Mouse (Mus musculus) forebrain, embryonic 15.5 days (tissue): ENCODE measurements around the gene Egfr. TPM values are rescaled to one million over a fixed set of nuclear protein-coding genes. Genes with fewer than 3 reads are reported as not detected.

Experiments
- ATAC-seq: fragments of 200-750 bp; cut with Nextera tagmentation; replicated peaks from 2 replicates; pipeline ENCODE4 v1.8.0; 2017; ENCODE audit warnings: mild to moderate bottlenecking, moderate TSS enrichment, moderate library complexity
- H3K27ac ChIP-seq: fragments of 300-500 bp; sonication (generic); replicated peaks from 2 replicates; pipeline ENCODE4 v1.5.1; 2015; ENCODE audit warnings: mild to moderate bottlenecking, inconsistent platforms
- H3K27me3 ChIP-seq: fragments of 300-500 bp; sonication (generic); 2 replicates; pipeline ENCODE4 v1.6.1; 2015; ENCODE audit warnings: inconsistent platforms
- H3K36me3 ChIP-seq: fragments of 300-500 bp; sonication (generic); 2 replicates; pipeline ENCODE4 v1.6.1; 2015; ENCODE audit warnings: mild to moderate bottlenecking, inconsistent platforms
- H3K4me1 ChIP-seq: fragments of 300-500 bp; sonication (generic); 2 replicates; pipeline ENCODE4 v1.6.1; 2015; ENCODE audit warnings: inconsistent platforms
- H3K4me2 ChIP-seq: fragments of 300-500 bp; sonication (generic); replicated peaks from 2 replicates; pipeline ENCODE4 v1.6.1; 2015; ENCODE audit warnings: mild to moderate bottlenecking, inconsistent platforms
- H3K4me3 ChIP-seq: fragments of 300-500 bp; sonication (generic); 2 replicates; pipeline ENCODE4 v1.5.1; 2015; ENCODE audit warnings: mild to moderate bottlenecking, inconsistent platforms
- H3K9ac ChIP-seq: fragments of 300-500 bp; sonication (generic); replicated peaks from 2 replicates; pipeline ENCODE4 v1.6.1; 2015; ENCODE audit warnings: mild to moderate bottlenecking, inconsistent platforms
- H3K9me3 ChIP-seq: fragments of 300-500 bp; sonication (generic); 2 replicates; pipeline ENCODE4 v1.6.1; 2016; ENCODE audit warnings: inconsistent platforms
- WGBS: fragments of 180-500 bp; shearing (Covaris S2); methylation state at CpG from one replicate; pipeline ENCODE4 v1.1.7; 2015; ENCODE audit warnings: mixed read lengths; 5-methylcytosine and 5-hydroxymethylcytosine counted together
- polyA plus RNA-seq: library from polyadenylated mRNA; unstranded; fragments of >200 nt; fragmentation: Nextera tagmentation; extraction: Ambion mirVana; gene quantifications from 2 replicates; pipeline ENCODE4 v1.2.1, GENCODE M21; 2015

The Egfr gene
- 2.5 and 2.9 TPM in 2 replicates for polyA plus RNA-seq

GRCm38 (mm10) chr11:16752007-16752348, at the start of gene Egfr:
Gene Egfr, plus strand, starts transcription at chr11:16752203.
- H3K36me3 ChIP-seq: no peaks in the 10 kb centered on the region
- H3K27me3 ChIP-seq: peaks cover 42% of the 10 kb centered on the region
- WGBS: under 1% methylated on average over 21 of the region's 21 CpGs
- peak within 1 kb of the TSS; percentile 45 for H3K9ac ChIP-seq
- H3K9me3 ChIP-seq: no peaks in the 10 kb centered on the region
- H3K4me2 ChIP-seq: peak within 1 kb of the TSS; percentile 99
- no peak within 1 kb of the TSS for H3K27ac ChIP-seq
- peaks cover 19% of the 10 kb centered on the region for H3K4me1 ChIP-seq
- peak; percentile 93 for ATAC-seq
- H3K4me3 ChIP-seq: peak within 1 kb of the TSS; percentile 59

- H3K27me3 ChIP-seq: no peaks in the 10 kb centered on the region
- H3K9ac ChIP-seq: no peak overlapping the region
- H3K9me3 ChIP-seq: no peaks in the 10 kb centered on the region
- H3K36me3 ChIP-seq: no peaks in the 10 kb centered on the region
- ATAC-seq: no peak
- H3K4me2 ChIP-seq: no peak overlapping the region
- no peak overlapping the region for H3K4me3 ChIP-seq
- 89% methylated on average over 3 of the region's 3 CpGs for WGBS
- no peak overlapping the region for H3K27ac ChIP-seq
- no peaks in the 10 kb centered on the region for H3K4me1 ChIP-seq
Observed at GRCm38 (mm10) chr11:16703221-16703620, 48.8 kb upstream of the Egfr start.

GRCm38 (mm10) chr11:16735083-16735644, 16.8 kb upstream of the Egfr start:
- Histone ChIP-seq H3K9me3 (no peaks in the 10 kb centered on the region), H3K36me3 (no peaks in the 10 kb centered on the region), H3K4me1 (no peaks in the 10 kb centered on the region), H3K27me3 (no peaks in the 10 kb centered on the region), H3K27ac (no peak overlapping the region), H3K4me2 (no peak overlapping the region), H3K9ac (no peak overlapping the region), H3K4me3 (no peak overlapping the region)
- WGBS: 36% methylated on average over 1 of the region's 1 CpGs
- ATAC-seq: no peak

- Histone ChIP-seq H3K4me2 (no peak overlapping the region), H3K4me3 (no peak overlapping the region), H3K4me1 (no peaks in the 10 kb centered on the region), H3K27ac (no peak overlapping the region), H3K9ac (no peak overlapping the region), H3K27me3 (no peaks in the 10 kb centered on the region), H3K9me3 (no peaks in the 10 kb centered on the region), H3K36me3 (no peaks in the 10 kb centered on the region)
- ATAC-seq: no peak
- 79% methylated on average over 2 of the region's 2 CpGs for WGBS
Observed at GRCm38 (mm10) chr11:16737323-16737722, 14.7 kb upstream of the Egfr start.

GRCm38 (mm10) chr11:16738691-16739090, 13.3 kb upstream of the Egfr start:
- no peaks in the 10 kb centered on the region for H3K9me3 ChIP-seq
- no peak overlapping the region for H3K27ac ChIP-seq
- no peak for ATAC-seq
- H3K4me2 ChIP-seq: no peak overlapping the region
- WGBS: 82% methylated on average over 2 of the region's 2 CpGs
- H3K9ac ChIP-seq: no peak overlapping the region
- H3K4me3 ChIP-seq: no peak overlapping the region
- H3K36me3 ChIP-seq: no peaks in the 10 kb centered on the region
- H3K4me1 ChIP-seq: no peaks in the 10 kb centered on the region
- no peaks in the 10 kb centered on the region for H3K27me3 ChIP-seq

GRCm38 (mm10) chr11:16739155-16739554, 12.8 kb upstream of the Egfr start:
- H3K4me1 ChIP-seq: no peaks in the 10 kb centered on the region
- no peak overlapping the region for H3K4me2 ChIP-seq
- H3K9me3 ChIP-seq: no peaks in the 10 kb centered on the region
- H3K27me3 ChIP-seq: no peaks in the 10 kb centered on the region
- H3K27ac ChIP-seq: no peak overlapping the region
- H3K36me3 ChIP-seq: no peaks in the 10 kb centered on the region
- no peak overlapping the region for H3K4me3 ChIP-seq
- ATAC-seq: no peak
- WGBS: 72% methylated on average over 3 of the region's 3 CpGs
- no peak overlapping the region for H3K9ac ChIP-seq

GRCm38 (mm10) chr11:16740691-16741611, 11.1 kb upstream of the Egfr start:
- no peaks in the 10 kb centered on the region for H3K36me3 ChIP-seq
- no peak overlapping the region for H3K4me2 ChIP-seq
- H3K9ac ChIP-seq: no peak overlapping the region
- H3K9me3 ChIP-seq: no peaks in the 10 kb centered on the region
- H3K4me1 ChIP-seq: no peaks in the 10 kb centered on the region
- H3K27ac ChIP-seq: no peak overlapping the region
- H3K4me3 ChIP-seq: no peak overlapping the region
- no peaks in the 10 kb centered on the region for H3K27me3 ChIP-seq
- 76% methylated on average over 10 of the region's 10 CpGs for WGBS
- no peak for ATAC-seq

GRCm38 (mm10) chr11:16742251-16742650, 9.8 kb upstream of the Egfr start:
- no peaks in the 10 kb centered on the region for H3K9me3 ChIP-seq
- no peak for ATAC-seq
- H3K4me1 ChIP-seq: no peaks in the 10 kb centered on the region
- WGBS: 91% methylated on average over 4 of the region's 4 CpGs
- no peaks in the 10 kb centered on the region for H3K36me3 ChIP-seq
- H3K9ac ChIP-seq: no peak overlapping the region
- no peak overlapping the region for H3K4me2 ChIP-seq
- no peak overlapping the region for H3K4me3 ChIP-seq
- no peaks in the 10 kb centered on the region for H3K27me3 ChIP-seq
- H3K27ac ChIP-seq: no peak overlapping the region

- 94% methylated on average over 2 of the region's 2 CpGs for WGBS
- Histone ChIP-seq H3K27me3 (no peaks in the 10 kb centered on the region), H3K9ac (no peak overlapping the region), H3K4me1 (no peaks in the 10 kb centered on the region), H3K4me3 (no peak overlapping the region), H3K36me3 (no peaks in the 10 kb centered on the region), H3K27ac (no peak overlapping the region), H3K4me2 (no peak overlapping the region), H3K9me3 (no peaks in the 10 kb centered on the region)
- ATAC-seq: no peak
Observed at GRCm38 (mm10) chr11:16742821-16743220, 9.2 kb upstream of the Egfr start.

- Histone ChIP-seq H3K4me1 (peaks cover 19% of the 10 kb centered on the region), H3K4me3 (peak overlapping the region; percentile 59), H3K27me3 (peaks cover 42% of the 10 kb centered on the region), H3K27ac (no peak overlapping the region), H3K36me3 (no peaks in the 10 kb centered on the region), H3K4me2 (peak overlapping the region; percentile 99), H3K9ac (peak overlapping the region; percentile 45; the same call in 1 of the 2 replicates), H3K9me3 (no peaks in the 10 kb centered on the region)
- 41% methylated on average over 7 of the region's 7 CpGs for whole genome bisulfite sequencing
- no peak; the same call in 1 of the 2 replicates for ATAC-seq
Observed at GRCm38 (mm10) chr11:16751457-16751982, 483 bp upstream of the Egfr start.

GRCm38 (mm10) chr11:16752349-16753153, 548 bp downstream of the Egfr start:
- peaks cover 19% of the 10 kb centered on the region for H3K4me1 ChIP-seq
- H3K27ac ChIP-seq: no peak overlapping the region
- WGBS: under 1% methylated on average over 67 of the region's 68 CpGs
- H3K9me3 ChIP-seq: no peaks in the 10 kb centered on the region
- no peaks in the 10 kb centered on the region for H3K36me3 ChIP-seq
- H3K4me2 ChIP-seq: peak overlapping the region; percentile 99
- peak; percentile 68 for ATAC-seq
- peaks cover 42% of the 10 kb centered on the region for H3K27me3 ChIP-seq
- H3K9ac ChIP-seq: peak overlapping the region; percentile 45
- H3K4me3 ChIP-seq: peak overlapping the region; percentile 59
